Mouse (Mus musculus): ENCODE results near the gene Spata5. TPM values are rescaled to one million over a fixed set of nuclear protein-coding genes. Genes with fewer than 3 reads are reported as not detected.

Gene Spata5
- total and polyA plus RNA-seq, 3 experiments, result 33.5 to 67.6 TPM; not detected in 1

DNA sequence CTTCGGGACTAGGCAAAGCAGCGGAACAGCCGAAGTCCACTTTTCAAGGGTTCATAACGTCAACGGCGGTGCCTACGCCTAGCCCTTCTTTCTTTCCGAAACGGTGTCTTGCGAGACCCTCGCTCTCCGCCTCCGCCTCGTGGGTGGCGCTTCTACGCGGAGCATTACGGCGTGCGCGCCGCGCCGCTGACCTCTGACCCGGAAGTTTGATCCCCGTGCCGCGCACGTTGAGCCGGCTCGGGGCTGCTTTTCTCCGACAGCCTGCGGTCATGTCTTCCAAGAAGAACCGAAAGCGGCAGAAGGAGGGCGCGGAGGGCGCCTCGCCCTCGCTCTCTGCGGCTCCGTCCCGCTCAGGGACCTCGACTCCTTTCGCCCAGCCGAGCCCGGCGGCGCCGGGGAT is 376 bp downstream of the Spata5 start, which contains the start of gene Nudt6 (continued):
- TF ChIP-seq NELFE (IDR thresholded peaks at IDR 0.05; ENCODE audit: low read depth, low read length) (peak; percentile 89), NRF1 (IDR thresholded peaks at IDR 0.05; ENCODE audit: insufficient read depth, low read depth, low read length, poor library complexity, severe bottlenecking) (peak; percentile 18; the same call in 1 of the 2 replicates)

DNA sequence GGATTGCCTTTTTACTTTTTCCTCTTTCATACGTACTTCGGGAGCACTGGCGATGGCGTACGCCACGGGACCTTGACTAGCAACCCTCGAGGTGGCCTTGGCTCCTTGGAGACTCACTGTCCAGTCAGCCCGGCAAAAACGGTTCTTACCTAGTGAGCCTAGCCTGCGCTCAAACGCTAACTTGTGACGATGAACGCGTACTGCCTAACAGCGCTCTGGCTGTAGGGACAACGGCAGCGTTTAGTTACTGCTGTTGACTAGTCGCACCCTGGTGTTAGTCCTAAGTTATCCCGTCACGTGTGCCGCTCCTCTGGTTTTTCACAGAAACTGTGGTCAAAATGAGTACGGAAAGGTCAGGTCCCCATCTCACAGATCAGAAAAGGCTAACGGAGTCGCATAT is 945 bp downstream of the Spata5 start:
- H3K4me3 ChIP-seq (ENCODE audit: control insufficient read depth in 1 of 2, insufficient read depth in 1 of 2, low read depth in 2 of 2, low read length in 2 of 2), result peak overlapping the region; percentile 91 to 95
- peak; percentile 63 for DNase-seq (ENCODE audit: low read depth, low spot score)
- TF ChIP-seq USF2 (IDR thresholded peaks at IDR 0.05; ENCODE audit: borderline replicate concordance in 1 of 2, insufficient read depth in 1 of 2, low read depth in 1 of 2, low read length in 2 of 2) (0 out of 4 replicates have a peak, but pooled peaks of 1 of the 2 experiments have one; percentile 22), USF1 (IDR thresholded peaks at IDR 0.05; ENCODE audit: low read depth, low read length) (peak; percentile 73), MYC (IDR thresholded peaks at IDR 0.05; ENCODE audit: low read depth, low read length) (0 out of 2 replicates have a peak, but pooled peaks have one; percentile 34), POLR2AphosphoS5 (IDR thresholded peaks at IDR 0.05; ENCODE audit: borderline replicate concordance, low read depth, low read length) (no peak), NELFE (IDR thresholded peaks at IDR 0.05; ENCODE audit: low read depth, low read length) (no peak), BHLHE40 (IDR thresholded peaks at IDR 0.05; ENCODE audit: borderline replicate concordance, low read depth, low read length) (0 out of 2 replicates have a peak, but pooled peaks have one; percentile 39)
- peaks cover 2 to 6% of the 10 kb centered on the region in 2 experiments; a peak in 1 of 4 replicates for H3K4me1 ChIP-seq (ENCODE audit: control insufficient read depth in 1 of 2, insufficient read depth in 2 of 2, low read length in 2 of 2)
- no peaks in the 10 kb centered on the region for H3K9me3 ChIP-seq (replicated peaks; ENCODE audit: insufficient read depth, low read length)
- peaks cover 12% of the 10 kb centered on the region in 2 experiments; a peak in 3 of 4 replicates for H3K36me3 ChIP-seq (ENCODE audit: control insufficient read depth in 1 of 2, insufficient read depth in 2 of 2, low read length in 2 of 2)
- peaks cover 37% of the 10 kb centered on the region for H3K79me2 ChIP-seq (ENCODE audit: control insufficient read depth, insufficient read depth, low read length, poor library complexity)
- no peaks in the 10 kb centered on the region for H3K27me3 ChIP-seq (ENCODE audit: control insufficient read depth in 1 of 2, insufficient read depth in 2 of 2, low read length in 2 of 2)
- peak overlapping the region; percentile 94 for H3K9ac ChIP-seq (ENCODE audit: control insufficient read depth, low read depth, low read length, poor library complexity, severe bottlenecking)
- H3K27ac ChIP-seq (ENCODE audit: control insufficient read depth, low read depth, low read length), result peak overlapping the region; percentile 88

GRCm38 (mm10) chr3:37421179-37421578 is 1.5 kb downstream of the Spata5 start:
- Histone ChIP-seq H3K27ac (ENCODE audit: control insufficient read depth, low read depth, low read length) (peak overlapping the region; percentile 88), H3K79me2 (ENCODE audit: control insufficient read depth, insufficient read depth, low read length, poor library complexity) (peaks cover 40% of the 10 kb centered on the region), H3K9me3 (replicated peaks; ENCODE audit: insufficient read depth, low read length) (no peaks in the 10 kb centered on the region), H3K9ac (ENCODE audit: control insufficient read depth, low read depth, low read length, poor library complexity, severe bottlenecking) (peak overlapping the region; percentile 94), H3K4me3 (ENCODE audit: control insufficient read depth in 1 of 2, insufficient read depth in 1 of 2, low read depth in 2 of 2, low read length in 2 of 2) (peak overlapping the region; percentile 91 to 95), H3K27me3 (ENCODE audit: control insufficient read depth in 1 of 2, insufficient read depth in 2 of 2, low read length in 2 of 2) (no peaks in the 10 kb centered on the region), H3K36me3 (ENCODE audit: control insufficient read depth in 1 of 2, insufficient read depth in 2 of 2, low read length in 2 of 2) (peaks cover 12 to 13% of the 10 kb centered on the region in 2 experiments), H3K4me1 (ENCODE audit: control insufficient read depth in 1 of 2, insufficient read depth in 2 of 2, low read length in 2 of 2) (peaks cover 2 to 6% of the 10 kb centered on the region in 2 experiments; a peak in 1 of 4 replicates)
- peak; percentile 55 for DNase-seq (ENCODE audit: low read depth, low spot score)
- 0 out of 4 replicates have a peak, but pooled peaks of 1 of the 2 experiments have one; percentile 10 for TF ChIP-seq EP300 (IDR thresholded peaks at IDR 0.05; ENCODE audit: low read depth in 1 of 2, low read length in 2 of 2)
- no peak for TF ChIP-seq ZMIZ1 (IDR thresholded peaks at IDR 0.05; ENCODE audit: low read depth, low read length)
- no peak for TF ChIP-seq NRF1 (IDR thresholded peaks at IDR 0.05; ENCODE audit: insufficient read depth, low read depth, low read length, poor library complexity, severe bottlenecking)
- TF ChIP-seq ZNF384 (IDR thresholded peaks at IDR 0.05; ENCODE audit: low read depth, low read length), result no peak
- TF ChIP-seq CHD1 (IDR thresholded peaks at IDR 0.05; ENCODE audit: low read depth, low read length), result no peak
- TF ChIP-seq UBTF (IDR thresholded peaks at IDR 0.05; ENCODE audit: borderline replicate concordance, insufficient read depth, low read depth, low read length), result no peak
- TF ChIP-seq ZC3H11A (IDR thresholded peaks at IDR 0.05; ENCODE audit: low read depth, low read length), result no peak
- no peak; the same call in 1 of the 2 replicates for TF ChIP-seq MAX (IDR thresholded peaks at IDR 0.05; ENCODE audit: low read length)
- no peak for TF ChIP-seq USF1 (IDR thresholded peaks at IDR 0.05; ENCODE audit: low read depth, low read length)
- TF ChIP-seq NELFE (IDR thresholded peaks at IDR 0.05; ENCODE audit: low read depth, low read length), result no peak
- no peak for TF ChIP-seq MEF2A (IDR thresholded peaks at IDR 0.05; ENCODE audit: extremely low read depth, insufficient replicate concordance, low read depth, low read length, poor library complexity, severe bottlenecking)
- no peak for TF ChIP-seq TAL1 (IDR thresholded peaks at IDR 0.05; ENCODE audit: low read length)
- TF ChIP-seq USF2 (IDR thresholded peaks at IDR 0.05; ENCODE audit: borderline replicate concordance in 1 of 2, insufficient read depth in 1 of 2, low read depth in 1 of 2, low read length in 2 of 2), result no peak
- no peak for TF ChIP-seq RCOR1 (IDR thresholded peaks at IDR 0.05; ENCODE audit: low read depth, low read length)
- no peak for TF ChIP-seq CHD2 (IDR thresholded peaks at IDR 0.05; ENCODE audit: low read length)
- no peak for TF ChIP-seq SMC3 (IDR thresholded peaks at IDR 0.05; ENCODE audit: low read depth, low read length)
- 0 out of 2 replicates have a peak, but pooled peaks have one; percentile 30 for TF ChIP-seq BHLHE40 (IDR thresholded peaks at IDR 0.05; ENCODE audit: borderline replicate concordance, low read depth, low read length)
- TF ChIP-seq KAT2A (conservative IDR thresholded peaks at IDR 0.05; ENCODE audit: low read depth, low read length), result no peak
- TF ChIP-seq HCFC1 (IDR thresholded peaks at IDR 0.05; ENCODE audit: low read depth, low read length), result no peak
- TF ChIP-seq POLR2AphosphoS5 (IDR thresholded peaks at IDR 0.05; ENCODE audit: borderline replicate concordance, low read depth, low read length), result no peak
- no peak for TF ChIP-seq ZKSCAN1 (IDR thresholded peaks at IDR 0.05; ENCODE audit: low read depth, low read length)
- no peak for TF ChIP-seq GABPA (IDR thresholded peaks at IDR 0.05; ENCODE audit: low read depth, low read length)
- TF ChIP-seq TCF12 (IDR thresholded peaks at IDR 0.05; ENCODE audit: low read depth, low read length), result no peak
- TF ChIP-seq POLR2A (IDR thresholded peaks at IDR 0.05; ENCODE audit: control insufficient read depth in 1 of 2, insufficient read depth in 1 of 2, low read depth in 1 of 2, low read length in 2 of 2, poor library complexity in 1 of 2), result no peak

Measured in MEL (cell line).